Mouse (Mus musculus): ENCODE measurements at regions not wholly inside any gene's neighbourhood (a gene's known extent, or its start where the extent isn't known, plus 50 kb on each side); places are given as distances from the start of the nearest gene placed in this dataset.

DNA sequence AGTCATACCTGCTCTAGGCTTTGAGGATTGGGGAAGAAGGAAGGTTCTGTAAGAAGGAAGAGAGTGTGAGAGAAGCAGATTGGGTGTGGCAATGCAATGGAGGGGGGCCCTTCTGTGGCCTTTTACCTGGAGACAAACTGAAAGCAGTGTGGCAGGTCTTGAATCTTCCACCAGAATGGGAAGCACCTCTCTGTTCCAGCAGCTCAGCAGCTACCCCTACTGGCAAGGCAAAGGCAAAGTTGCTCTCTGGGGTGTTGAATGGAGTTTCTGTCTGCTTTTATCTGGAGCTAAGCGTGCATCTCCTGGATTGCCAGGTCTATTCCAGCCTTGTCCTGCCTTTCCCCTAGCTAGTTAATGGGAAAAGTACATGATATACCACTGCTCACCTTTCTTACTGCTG, 236.3 kb upstream of the Far2 start:
- in situ Hi-C loops (cut with MboI; ENCODE audit: unreplicated experiment in 2 of 2), result loop anchor here in 1 of 2 experiments (25.0 kb wide), 1 partner anchor 798 kb away; no protein-coding TSS in a partner anchor

GRCm38 (mm10) chr6:147816861-147817260, 230.2 kb upstream of the Far2 start:
- in situ Hi-C loops (cut with MboI; ENCODE audit: unreplicated experiment in 2 of 2), result loop anchor here in 1 of 2 experiments (25.0 kb wide), 1 partner anchor 805 kb away; no protein-coding TSS in a partner anchor

DNA sequence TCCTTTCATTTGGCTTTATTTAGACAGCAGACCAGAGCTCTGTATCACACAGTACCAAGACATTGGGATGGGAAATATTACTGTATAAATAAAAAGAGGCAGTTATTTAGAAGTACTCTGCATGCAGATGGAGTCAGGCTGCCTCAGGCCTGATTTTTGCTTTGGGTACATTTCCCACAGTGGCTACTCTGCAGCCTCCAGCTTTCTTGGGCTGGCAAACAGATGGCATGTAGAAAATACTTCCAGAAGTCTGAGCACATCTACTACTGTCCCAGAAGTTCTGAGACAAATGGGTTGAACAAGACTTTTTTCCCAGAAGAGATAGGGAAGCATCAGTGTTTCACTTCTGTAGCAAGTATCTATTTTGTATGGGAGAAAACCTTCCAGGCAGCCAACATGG, 229.8 kb upstream of the Far2 start:
- in situ Hi-C loops (cut with MboI; ENCODE audit: unreplicated experiment in 2 of 2), result loop anchor here in 1 of 2 experiments (25.0 kb wide), 1 partner anchor 805 kb away; no protein-coding TSS in a partner anchor

GRCm38 (mm10) chr6:147822215-147822614, 224.8 kb upstream of the Far2 start:
- in situ Hi-C loops (cut with MboI; ENCODE audit: unreplicated experiment in 2 of 2), result loop anchor here in 1 of 2 experiments (25.0 kb wide), 1 partner anchor 810 kb away; no protein-coding TSS in a partner anchor

DNA sequence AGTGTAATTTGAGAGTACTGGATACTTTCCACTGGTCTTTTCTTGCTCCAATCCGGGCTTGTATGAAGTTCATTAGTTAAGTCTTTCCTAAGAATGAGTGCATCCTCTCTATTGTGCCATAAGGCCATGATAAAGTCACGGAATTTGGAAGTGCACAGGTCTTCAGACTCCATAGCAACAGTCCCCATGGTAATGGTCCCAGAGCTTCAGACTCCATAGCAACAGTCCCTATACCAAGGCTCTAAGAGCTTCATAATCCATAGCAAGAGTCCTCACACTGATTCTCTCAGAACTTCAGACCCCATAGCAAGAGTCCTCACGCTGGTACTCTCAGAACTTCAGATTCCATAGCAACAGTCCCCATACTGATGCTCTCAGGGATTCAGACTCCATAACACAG, 214.5 kb upstream of the Far2 start:
- in situ Hi-C loops (cut with MboI; ENCODE audit: unreplicated experiment in 2 of 2), result no loop called here

- in situ Hi-C loops (cut with MboI; ENCODE audit: unreplicated experiment in 2 of 2), result no loop called here
Observed at GRCm38 (mm10) chr6:147833501-147833900, 213.6 kb upstream of the Far2 start.

GRCm38 (mm10) chr6:147838846-147839245, 208.2 kb upstream of the Far2 start:
- in situ Hi-C loops (cut with MboI; ENCODE audit: unreplicated experiment in 2 of 2), result no loop called here

- in situ Hi-C loops (cut with MboI; ENCODE audit: unreplicated experiment in 2 of 2), result no loop called here
Observed at GRCm38 (mm10) chr6:147849988-147850387, 197.1 kb upstream of the Far2 start.

- in situ Hi-C loops (cut with MboI; ENCODE audit: unreplicated experiment in 2 of 2), result no loop called here
Observed at GRCm38 (mm10) chr6:147861116-147861515, 185.9 kb upstream of the Far2 start.

DNA sequence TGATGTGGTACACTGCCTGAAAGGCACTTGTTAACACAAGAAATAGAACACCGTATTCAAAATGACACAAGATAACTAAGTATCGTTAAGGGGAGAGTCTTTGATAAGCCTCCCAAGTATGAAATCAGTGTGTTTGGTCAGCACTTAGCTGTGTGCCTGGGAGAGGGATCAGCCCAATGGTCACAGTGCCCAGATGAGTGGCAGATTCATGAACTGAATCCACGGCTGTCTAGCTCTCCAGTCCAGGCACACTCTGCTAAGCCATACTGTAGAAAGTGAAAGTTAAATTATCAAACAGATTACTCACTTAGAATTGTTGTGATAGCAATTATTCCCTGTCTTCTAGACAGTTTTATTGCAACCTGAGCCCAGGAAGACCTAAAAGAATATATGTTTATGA, 176.0 kb upstream of the Far2 start:
- in situ Hi-C loops (cut with MboI; ENCODE audit: unreplicated experiment in 2 of 2), result no loop called here

GRCm38 (mm10) chr6:147873173-147873572, 173.9 kb upstream of the Far2 start:
- in situ Hi-C loops (cut with MboI; ENCODE audit: unreplicated experiment in 2 of 2), result no loop called here

- in situ Hi-C loops (cut with MboI; ENCODE audit: unreplicated experiment in 2 of 2), result no loop called here
Observed at GRCm38 (mm10) chr6:147878485-147878884, 168.6 kb upstream of the Far2 start.

DNA sequence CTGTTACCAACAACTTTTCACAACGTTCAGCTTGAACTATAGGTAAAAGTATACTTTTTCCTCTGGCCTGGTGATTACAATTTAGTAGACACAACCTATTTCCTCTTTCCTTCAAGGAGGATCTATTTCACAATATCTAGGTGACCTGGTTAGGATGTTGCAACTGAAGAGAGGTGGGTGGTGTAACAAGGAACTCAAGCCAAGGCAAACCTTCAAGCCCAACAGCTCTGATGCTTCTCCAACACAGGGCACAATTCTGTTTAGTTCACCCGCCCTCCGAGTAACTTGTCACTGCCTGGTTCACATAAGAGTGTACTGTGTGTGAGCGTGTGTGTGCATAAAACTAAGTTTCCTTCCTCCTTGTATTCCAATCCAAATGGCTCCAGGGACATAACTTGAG, 161.2 kb upstream of the Far2 start:
- in situ Hi-C loops (cut with MboI; ENCODE audit: unreplicated experiment in 2 of 2), result no loop called here

- in situ Hi-C loops (cut with MboI; ENCODE audit: unreplicated experiment in 2 of 2), result no loop called here
Observed at GRCm38 (mm10) chr6:147919697-147920096, 127.4 kb upstream of the Far2 start.

- in situ Hi-C loops (cut with MboI; ENCODE audit: unreplicated experiment in 2 of 2), result no loop called here
Observed at GRCm38 (mm10) chr6:147921091-147921490, 126.0 kb upstream of the Far2 start.

GRCm38 (mm10) chr6:147922506-147922905, 124.6 kb upstream of the Far2 start:
- in situ Hi-C loops (cut with MboI; ENCODE audit: unreplicated experiment in 2 of 2), result no loop called here

DNA sequence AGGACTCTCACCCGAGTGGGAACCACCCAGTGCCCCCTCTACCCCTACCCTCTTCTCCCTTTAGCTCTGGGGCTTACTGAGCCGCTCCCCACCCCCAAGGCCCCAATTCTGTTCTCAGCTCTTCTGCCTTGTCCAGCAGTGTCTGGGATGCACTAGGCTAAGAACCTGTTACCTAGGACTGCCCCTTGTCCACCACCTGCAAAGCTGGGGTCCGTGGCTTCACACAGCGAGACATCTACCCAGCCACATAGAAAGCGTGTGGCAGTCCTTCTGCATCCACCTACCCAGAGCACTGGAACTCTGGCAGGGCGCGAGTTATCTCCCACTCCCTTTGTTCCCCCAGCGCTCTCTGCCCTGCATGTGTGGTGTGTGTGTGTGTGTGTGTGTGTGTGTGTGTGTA, 123.8 kb upstream of the Far2 start:
- in situ Hi-C loops (cut with MboI; ENCODE audit: unreplicated experiment in 2 of 2), result no loop called here

- in situ Hi-C loops (cut with MboI; ENCODE audit: unreplicated experiment in 2 of 2), result no loop called here
Observed at GRCm38 (mm10) chr6:147928951-147929350, 118.1 kb upstream of the Far2 start.

GRCm38 (mm10) chr6:147944020-147944419, 103.0 kb upstream of the Far2 start:
- in situ Hi-C loops (cut with MboI; ENCODE audit: unreplicated experiment in 2 of 2), result no loop called here

- in situ Hi-C loops (cut with MboI; ENCODE audit: unreplicated experiment in 2 of 2), result no loop called here
Observed at GRCm38 (mm10) chr6:147944940-147945676, 102.0 kb upstream of the Far2 start.

GRCm38 (mm10) chr6:147947997-147948396, 99.1 kb upstream of the Far2 start:
- in situ Hi-C loops (cut with MboI; ENCODE audit: unreplicated experiment in 2 of 2), result no loop called here

DNA sequence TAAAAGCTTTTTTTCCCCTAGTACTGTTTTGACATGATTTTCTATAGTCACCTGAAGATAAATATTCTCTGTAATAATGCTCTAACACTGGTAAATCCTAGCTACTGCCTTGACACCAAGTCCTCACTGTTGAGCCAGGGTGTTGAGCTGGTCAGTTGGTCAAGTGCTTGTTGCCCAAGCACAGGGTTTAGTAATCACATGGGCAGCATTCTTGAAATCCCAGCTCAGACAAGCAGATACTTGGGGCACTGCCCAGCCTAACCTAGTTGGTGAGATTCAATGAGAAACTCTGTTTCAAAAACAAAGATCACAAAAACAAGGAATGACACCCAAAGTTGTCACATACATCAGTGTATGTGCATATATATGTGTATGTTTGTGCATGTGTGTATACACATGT, 95.4 kb upstream of the Far2 start:
- in situ Hi-C loops (cut with MboI; ENCODE audit: unreplicated experiment in 2 of 2), result no loop called here
